Mouse (Mus musculus): ENCODE data around the gene Cacnb4. TPM values are rescaled to one million over a fixed set of nuclear protein-coding genes. Genes with fewer than 3 reads are reported as not detected.

Gene Cacnb4
- polyA plus RNA-seq, 1 experiment from 2014 or later: 1.7 TPM

DNA sequence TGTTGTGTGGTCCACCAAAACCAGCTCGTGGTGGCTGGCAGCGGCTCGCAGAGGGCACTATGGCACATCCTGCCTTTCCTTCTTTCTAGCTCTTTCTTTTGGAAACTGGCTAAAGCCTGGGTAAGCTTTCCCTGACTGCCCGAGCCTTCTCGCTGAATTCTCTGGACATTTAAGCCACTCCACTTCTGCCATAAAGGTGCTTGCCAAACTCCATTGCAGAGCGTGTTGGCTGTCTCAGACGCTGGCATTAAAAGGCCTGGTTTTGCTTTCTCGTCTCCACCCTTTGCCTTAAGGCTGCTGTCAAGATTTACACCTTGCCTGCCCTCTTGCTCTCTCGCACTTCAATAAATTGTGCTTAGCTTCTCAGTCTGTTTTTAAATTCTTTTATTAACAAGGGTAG is 139.5 kb downstream of the Cacnb4 start:
- no peak for TF ChIP-seq CTCF (IDR thresholded peaks at IDR 0.05)
- POLR2A ChIA-PET: no interaction called here

DNA sequence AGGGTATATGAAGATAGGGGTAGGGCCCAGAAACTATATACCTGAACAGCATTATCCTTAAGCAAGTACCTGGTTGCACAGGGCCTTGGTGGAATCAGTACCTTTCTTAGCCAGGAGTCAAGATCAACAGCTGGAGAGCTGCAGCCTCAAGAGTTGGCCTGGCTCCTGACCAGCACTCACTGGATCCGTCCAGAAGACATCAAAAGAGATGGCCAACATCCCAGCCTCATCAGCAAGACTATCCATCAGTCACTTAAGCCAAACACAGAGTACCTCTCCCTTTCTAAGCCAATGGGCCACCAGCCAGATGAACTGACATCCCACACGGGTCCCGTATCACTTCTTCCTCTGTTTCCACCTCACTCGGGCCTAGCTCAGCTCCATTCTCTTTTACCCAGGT is 140.1 kb downstream of the Cacnb4 start:
- CTCF ChIA-PET: no interaction called here
- ATAC-seq (no peak), DNase-seq (ENCODE audit: low read depth, low spot score) (no peak)
- in situ Hi-C loops (cut with MboI; ENCODE audit: low pct_unique_long_range_greater_than_20kb): no loop called here
- no peak for TF ChIP-seq CTCF (IDR thresholded peaks at IDR 0.05)
- no peaks in the 10 kb centered on the region for H3K27me3 ChIP-seq
- POLR2A ChIA-PET: interaction anchor here (0.6 kb wide), 1 partner anchor 35 kb away, joined by 3 read pairs; no protein-coding TSS in a partner anchor

More for the DNA sequence above, 139.5 kb downstream of the Cacnb4 start:
- DNase-seq (ENCODE audit: low read depth, low spot score) (no peak), ATAC-seq (no peak)
- H3K27me3 ChIP-seq: no peaks in the 10 kb centered on the region
- in situ Hi-C loops (cut with MboI; ENCODE audit: low pct_unique_long_range_greater_than_20kb): no loop called here
- CTCF ChIA-PET: no interaction called here

DNA sequence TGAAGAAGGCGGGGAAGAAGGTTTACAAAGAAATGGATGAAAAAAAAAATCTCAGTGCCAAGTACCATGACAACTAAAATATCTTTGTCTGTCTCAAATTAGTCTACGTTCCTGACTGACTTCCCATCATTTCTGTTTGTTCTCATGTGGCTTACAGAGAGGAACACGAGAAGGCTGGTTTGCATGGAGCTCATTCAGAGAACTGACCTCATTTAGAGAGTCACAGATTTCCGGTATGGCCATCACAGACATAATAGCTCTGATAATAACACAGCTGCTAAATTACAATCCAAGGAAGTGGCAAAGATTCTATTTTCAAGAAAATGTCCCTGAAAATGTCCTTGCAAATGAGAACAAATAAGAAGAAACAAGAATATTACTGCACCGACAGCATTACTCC is 142.9 kb downstream of the Cacnb4 start:
- TF ChIP-seq CTCF (IDR thresholded peaks at IDR 0.05): no peak
- in situ Hi-C loops (cut with MboI; ENCODE audit: low pct_unique_long_range_greater_than_20kb): no loop called here
- no peak for ATAC-seq
- CTCF ChIA-PET: no interaction called here
- H3K27me3 ChIP-seq: no peaks in the 10 kb centered on the region
- DNase-seq (ENCODE audit: low read depth, low spot score): no peak
- POLR2A ChIA-PET: no interaction called here

DNA sequence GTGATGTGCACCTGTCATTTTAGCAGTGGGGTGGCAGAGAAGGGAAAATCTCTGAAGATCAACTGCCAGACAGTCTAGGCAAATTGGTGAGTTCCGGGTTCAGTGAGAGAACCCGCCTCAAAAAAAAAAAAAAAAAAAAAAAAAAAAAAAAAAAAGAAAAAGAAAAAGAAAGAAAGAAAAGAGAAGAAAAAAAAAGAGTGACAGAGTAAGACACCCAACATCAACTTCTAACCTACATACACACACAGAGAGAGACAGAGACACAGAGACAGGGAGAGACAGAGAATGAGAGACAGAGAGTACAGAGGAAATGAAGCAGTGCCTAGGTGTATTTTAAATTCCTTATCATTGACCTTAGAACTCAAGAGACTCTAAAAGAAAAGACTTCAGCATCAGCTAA is 146.1 kb downstream of the Cacnb4 start:
- TF ChIP-seq CTCF (IDR thresholded peaks at IDR 0.05): no peak
- DNase-seq (ENCODE audit: low read depth, low spot score) (no peak), ATAC-seq (no peak)
- in situ Hi-C loops (cut with MboI; ENCODE audit: low pct_unique_long_range_greater_than_20kb): no loop called here
- ChIA-PET POLR2A (no interaction called here), CTCF (no interaction called here)
- H3K27me3 ChIP-seq: no peaks in the 10 kb centered on the region

DNA sequence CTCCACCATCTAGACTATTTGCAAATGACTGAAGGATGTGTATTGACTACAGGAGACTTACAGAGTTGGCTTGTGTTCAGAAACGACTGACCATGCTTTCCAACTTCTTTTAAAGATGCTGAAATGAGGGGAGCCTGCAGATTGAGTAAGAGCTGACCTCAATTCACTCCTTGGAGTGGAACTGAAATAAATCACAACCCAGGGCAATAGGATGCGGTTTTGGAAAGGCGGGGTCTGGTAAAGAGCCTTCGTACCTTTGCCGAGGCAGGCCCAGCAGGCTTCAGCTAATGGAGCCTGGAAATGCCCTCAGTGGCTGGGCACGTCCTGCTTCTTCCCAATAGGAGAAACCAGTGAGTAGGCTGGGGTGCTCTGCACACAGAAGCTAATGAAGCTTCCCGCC is 147.4 kb downstream of the Cacnb4 start:
- H3K27me3 ChIP-seq: no peaks in the 10 kb centered on the region
- ATAC-seq (no peak), DNase-seq (ENCODE audit: low read depth, low spot score) (no peak)
- ChIA-PET POLR2A (no interaction called here), CTCF (no interaction called here)
- TF ChIP-seq CTCF (IDR thresholded peaks at IDR 0.05): no peak
- in situ Hi-C loops (cut with MboI; ENCODE audit: low pct_unique_long_range_greater_than_20kb): no loop called here

DNA sequence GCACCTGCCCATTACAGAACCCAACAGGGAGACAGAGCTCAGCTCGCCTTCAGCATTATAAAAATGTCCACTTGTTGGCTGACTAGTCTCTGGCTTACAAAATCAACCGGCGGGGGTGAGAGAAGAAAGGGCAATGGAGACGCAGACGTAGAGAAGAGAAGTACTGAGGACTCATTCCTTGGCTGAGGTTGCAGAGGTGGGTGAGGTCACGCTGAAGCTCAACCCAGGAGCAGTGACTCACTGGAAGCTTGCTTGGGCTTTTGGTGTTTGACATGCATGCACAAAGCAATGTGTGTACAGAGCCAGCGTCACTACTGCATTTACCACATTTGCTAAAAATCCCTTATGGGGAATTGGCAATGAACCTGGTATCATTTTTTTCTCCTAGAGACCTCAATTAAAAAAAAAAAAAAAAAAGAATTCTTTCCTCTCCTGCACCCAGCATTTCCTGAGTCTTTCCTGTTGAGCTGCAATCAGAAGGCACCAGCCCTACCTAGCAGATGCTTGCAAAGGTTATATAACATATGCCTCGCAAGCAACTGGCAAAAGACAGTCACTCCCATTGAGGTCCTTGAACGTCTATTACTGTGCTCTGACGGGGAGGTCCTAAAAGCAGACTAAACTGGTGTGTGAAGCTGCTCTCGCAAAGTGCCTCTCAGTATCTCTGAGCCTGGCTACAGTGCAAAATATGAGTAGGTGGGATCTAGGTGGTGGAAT is 150.6 kb downstream of the Cacnb4 start:
- no peak for DNase-seq (ENCODE audit: low read depth, low spot score)
- H3K27me3 ChIP-seq: no peaks in the 10 kb centered on the region
- ATAC-seq: peak; percentile 44
- ChIA-PET POLR2A (interaction anchor here (0.7 to 0.8 kb wide), 2 partner anchors 19 to 65 kb away, joined by 3 to 4 read pairs; no protein-coding TSS in a partner anchor), CTCF (no interaction called here)
- TF ChIP-seq CTCF (IDR thresholded peaks at IDR 0.05): no peak
- in situ Hi-C loops (cut with MboI; ENCODE audit: low pct_unique_long_range_greater_than_20kb): no loop called here

DNA sequence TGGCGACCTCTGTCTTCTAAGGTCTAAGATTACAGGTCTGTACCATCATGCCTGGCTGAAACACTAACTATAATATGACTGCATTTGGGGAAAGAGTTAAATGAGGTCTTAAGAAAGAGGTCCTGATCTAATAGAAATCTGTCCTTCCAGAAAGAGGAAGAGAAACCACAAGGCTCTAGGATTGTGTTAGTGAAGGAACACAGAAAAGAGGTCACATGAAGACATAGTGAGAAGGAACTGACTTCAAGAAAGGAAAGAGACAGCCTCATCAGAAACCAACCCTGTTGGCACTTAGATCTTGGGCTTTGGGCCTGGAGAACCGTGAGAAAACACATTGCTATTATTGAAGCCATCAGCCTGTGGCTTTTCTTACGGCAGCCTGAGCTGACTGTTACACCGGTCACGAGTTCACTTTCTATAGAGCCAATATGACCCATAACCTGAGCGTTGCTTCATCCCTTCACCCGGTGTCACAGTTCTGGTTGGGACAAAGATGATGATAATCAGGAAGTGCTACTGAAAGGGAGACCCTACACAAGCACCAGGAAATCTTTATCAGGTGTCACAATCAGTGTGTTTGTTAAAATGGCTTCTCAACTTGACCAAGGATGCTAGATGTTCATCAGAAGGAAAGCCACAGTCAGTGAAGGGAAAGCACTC is 153.4 kb downstream of the Cacnb4 start:
- H3K27me3 ChIP-seq: no peaks in the 10 kb centered on the region
- DNase-seq (ENCODE audit: low read depth, low spot score): no peak
- TF ChIP-seq CTCF (IDR thresholded peaks at IDR 0.05): no peak
- no peak for ATAC-seq
- POLR2A ChIA-PET: interaction anchor here (0.5 kb wide), 1 partner anchor 10 kb away, joined by 4 read pairs; no protein-coding TSS in a partner anchor
- in situ Hi-C loops (cut with MboI; ENCODE audit: low pct_unique_long_range_greater_than_20kb): no loop called here
- CTCF ChIA-PET: no interaction called here

DNA sequence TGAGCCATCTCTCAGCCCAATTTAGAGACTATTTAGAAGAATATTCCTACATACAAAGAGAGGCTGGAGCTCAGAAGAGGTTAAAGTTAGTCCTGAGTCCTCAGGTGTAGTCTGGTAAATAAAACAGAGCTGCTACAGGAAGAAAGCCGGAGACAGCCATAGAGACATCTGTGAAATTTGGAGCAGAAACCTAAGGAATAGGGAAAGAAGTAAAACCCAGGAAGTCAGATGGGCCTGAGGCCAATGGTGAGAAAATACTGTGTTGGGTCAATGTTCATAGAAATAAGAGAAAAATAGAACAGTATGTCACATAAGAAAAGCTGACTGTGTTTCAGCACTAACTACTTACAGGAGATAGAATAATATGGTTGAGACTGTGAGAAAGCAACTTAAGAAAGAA is 155.6 kb downstream of the Cacnb4 start:
- ATAC-seq: no peak
- H3K27me3 ChIP-seq: no peaks in the 10 kb centered on the region
- no peak for DNase-seq (ENCODE audit: low read depth, low spot score)
- no peak for TF ChIP-seq CTCF (IDR thresholded peaks at IDR 0.05)
- ChIA-PET POLR2A (no interaction called here), CTCF (no interaction called here)
- in situ Hi-C loops (cut with MboI; ENCODE audit: low pct_unique_long_range_greater_than_20kb): no loop called here

DNA sequence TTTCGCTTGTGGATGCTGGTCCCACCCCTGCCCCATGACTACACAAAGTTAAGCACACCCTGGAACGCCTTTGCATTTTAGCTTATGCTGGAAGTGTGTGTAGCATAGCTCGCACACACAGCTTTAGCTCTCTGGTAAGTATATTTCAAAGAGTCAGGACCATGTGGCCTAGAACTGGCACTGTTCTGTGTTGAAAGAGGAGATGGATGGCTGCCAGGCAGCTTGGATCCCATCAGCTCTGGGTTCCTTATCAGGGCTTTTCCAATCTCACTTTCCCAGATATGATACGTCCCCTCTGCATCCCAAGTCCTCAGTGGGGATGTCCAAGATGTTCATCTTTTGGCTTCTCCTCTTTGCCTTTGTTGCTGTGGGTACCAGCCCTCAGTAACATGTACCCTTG is 157.9 kb downstream of the Cacnb4 start:
- DNase-seq (ENCODE audit: low read depth, low spot score): no peak
- ATAC-seq: no peak
- ChIA-PET CTCF (no interaction called here), POLR2A (interaction anchor here (0.6 kb wide), 1 partner anchor 81 kb away, joined by 3 read pairs; no protein-coding TSS in a partner anchor)
- in situ Hi-C loops (cut with MboI; ENCODE audit: low pct_unique_long_range_greater_than_20kb): no loop called here
- no peaks in the 10 kb centered on the region for H3K27me3 ChIP-seq
- no peak for TF ChIP-seq CTCF (IDR thresholded peaks at IDR 0.05)

DNA sequence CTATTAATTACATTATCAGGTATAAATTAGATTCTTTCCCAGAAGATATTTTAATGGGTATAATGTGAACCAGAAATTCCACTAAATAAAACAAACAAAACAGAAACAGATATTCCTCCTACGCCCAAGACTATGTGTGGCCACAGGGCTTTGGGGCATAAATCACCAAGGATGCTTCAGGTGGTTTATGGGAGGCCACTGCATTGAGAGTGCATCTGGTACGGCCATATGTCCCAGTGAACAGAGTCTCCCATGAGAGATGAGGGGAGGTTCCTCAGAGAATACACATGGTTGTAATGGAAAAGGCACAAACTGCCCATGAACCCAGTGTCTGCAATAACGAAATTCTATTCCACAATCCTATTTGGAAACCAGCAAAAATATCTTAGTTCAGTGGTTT is 160.1 kb downstream of the Cacnb4 start:
- DNase-seq (ENCODE audit: low read depth, low spot score) (no peak), ATAC-seq (no peak)
- in situ Hi-C loops (cut with MboI; ENCODE audit: low pct_unique_long_range_greater_than_20kb): no loop called here
- H3K27me3 ChIP-seq: no peaks in the 10 kb centered on the region
- ChIA-PET POLR2A (no interaction called here), CTCF (interaction anchor here (1.3 kb wide), 1 partner anchor 11 kb away, joined by 5 read pairs; no protein-coding TSS in a partner anchor)
- no peak for TF ChIP-seq CTCF (IDR thresholded peaks at IDR 0.05)

DNA sequence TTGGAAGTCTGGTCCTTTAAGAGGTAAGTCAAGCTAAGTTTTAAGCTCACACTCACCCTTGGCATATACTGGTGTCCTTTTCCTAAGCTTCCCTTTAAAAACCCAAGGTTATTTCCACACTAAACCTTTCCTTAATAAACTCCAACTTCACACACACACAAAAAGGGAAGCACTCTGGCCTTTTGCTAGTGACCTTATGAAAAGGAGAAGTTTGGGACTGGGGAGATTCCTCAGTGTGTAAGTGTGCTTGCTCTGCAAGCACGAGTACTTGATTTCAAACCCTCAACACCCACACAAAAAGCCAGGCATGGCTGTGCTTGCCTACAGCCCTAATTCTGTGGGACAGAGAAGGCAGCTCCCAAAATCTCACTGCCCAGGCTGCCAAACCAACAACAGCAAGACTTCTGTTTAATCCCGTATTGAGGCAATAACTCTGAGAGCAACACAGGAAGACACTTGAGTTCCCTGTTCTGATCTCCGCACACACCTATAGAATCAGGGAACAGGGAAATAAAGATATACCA is 163.7 kb downstream of the Cacnb4 start:
- POLR2A ChIA-PET: interaction anchor here (0.5 to 0.6 kb wide), 2 partner anchors 11 to 88 kb away, joined by 4 read pairs; partner anchors contain the start of gene Arl5a
- no peak for DNase-seq (ENCODE audit: low read depth, low spot score)
- CTCF ChIA-PET: interaction anchor here (1.0 kb wide), 1 partner anchor 23 kb away, joined by 3 read pairs; no protein-coding TSS in a partner anchor
- no peak for ATAC-seq
- no peaks in the 10 kb centered on the region for H3K27me3 ChIP-seq
- no peak for TF ChIP-seq CTCF (IDR thresholded peaks at IDR 0.05)
- in situ Hi-C loops (cut with MboI; ENCODE audit: low pct_unique_long_range_greater_than_20kb): no loop called here
